Mouse (Mus musculus) adrenal gland, postnatal 10 days (tissue): ENCODE data around the gene Sfta2. TPM values are rescaled to one million over a fixed set of nuclear protein-coding genes. Genes with fewer than 3 reads are reported as not detected.

ENCODE experiments used
- DNase-seq: peaks from one replicate; pipeline ENCODE4 v3.0.0; 2021; ENCODE audit warnings: mixed read lengths
- long read RNA-seq, 2 experiments: library from polyadenylated mRNA; stranded (forward); transcript quantifications; one replicate each; pipeline ENCODE4 v2.0.0; 2021
- total RNA-seq, 2 experiments: library from RNA; stranded (reverse); gene quantifications; 2 replicates each; pipeline ENCODE4 v1.2.3; 2021

Gene Sfta2
- total RNA-seq, result not detected
- long read RNA-seq, experiment 1, result 0 reads
- long read RNA-seq, experiment 2, result 0 reads

GRCm38 (mm10) chr17:35601249-35601648, at the start of gene Sfta2:
Sfta2 (plus strand) TSS chr17:35601549.
- DNase-seq, result no peak

- peak; percentile 64 for DNase-seq
Measured at GRCm38 (mm10) chr17:35551881-35552414, 49.4 kb upstream of the Sfta2 start, which contains the start of gene Cdsn. Cdsn (plus strand) TSS chr17:35552128.

- no peak for DNase-seq
Measured at GRCm38 (mm10) chr17:35554321-35554720, 47.0 kb upstream of the Sfta2 start.

- DNase-seq, result no peak
Measured at GRCm38 (mm10) chr17:35554761-35555397, 46.5 kb upstream of the Sfta2 start.

- no peak for DNase-seq
Measured at GRCm38 (mm10) chr17:35556186-35556765, 45.1 kb upstream of the Sfta2 start.

- DNase-seq, result peak; percentile 68
Measured at GRCm38 (mm10) chr17:35556812-35557211, 44.5 kb upstream of the Sfta2 start.

GRCm38 (mm10) chr17:35557351-35557750, 44.0 kb upstream of the Sfta2 start:
- DNase-seq, result no peak

GRCm38 (mm10) chr17:35558216-35558615, 43.1 kb upstream of the Sfta2 start:
- DNase-seq, result no peak

GRCm38 (mm10) chr17:35567150-35567549, 34.2 kb upstream of the Sfta2 start, which contains the start of gene 2300002M23Rik:
2300002M23Rik (plus strand) TSS chr17:35567450.
- DNase-seq, result no peak

GRCm38 (mm10) chr17:35567767-35568166, 33.6 kb upstream of the Sfta2 start:
- no peak for DNase-seq

- DNase-seq, result no peak
Measured at GRCm38 (mm10) chr17:35569091-35569944, 32.0 kb upstream of the Sfta2 start.

GRCm38 (mm10) chr17:35570836-35571235, 30.5 kb upstream of the Sfta2 start:
- DNase-seq, result no peak

GRCm38 (mm10) chr17:35571477-35571876, 29.9 kb upstream of the Sfta2 start:
- no peak for DNase-seq

- peak; percentile 83 for DNase-seq
Measured at GRCm38 (mm10) chr17:35578211-35578610, 23.1 kb upstream of the Sfta2 start.

GRCm38 (mm10) chr17:35582900-35583299, 18.4 kb upstream of the Sfta2 start:
- no peak for DNase-seq

- peak; percentile 86 for DNase-seq
Measured at GRCm38 (mm10) chr17:35584330-35584937, 16.9 kb upstream of the Sfta2 start.

- no peak for DNase-seq
Measured at GRCm38 (mm10) chr17:35587291-35587690, 14.1 kb upstream of the Sfta2 start.

- DNase-seq, result no peak
Measured at GRCm38 (mm10) chr17:35588387-35588786, 13.0 kb upstream of the Sfta2 start.

GRCm38 (mm10) chr17:35590410-35591218, 10.7 kb upstream of the Sfta2 start:
- peak; percentile 87 for DNase-seq

GRCm38 (mm10) chr17:35591219-35591578, 10.2 kb upstream of the Sfta2 start:
- DNase-seq, result no peak

- no peak for DNase-seq
Measured at GRCm38 (mm10) chr17:35591731-35592130, 9.6 kb upstream of the Sfta2 start.
